8 mouse cellular contexts compared by ENCODE assay signal in genomic region chr11:69846198-69846680, GRCm38 (mm10). TPM values are rescaled to one million over a fixed set of nuclear protein-coding genes. Genes with fewer than 3 reads are reported as not detected.
DNase-seq lines count a peak whose midpoint lies in the region; ATAC-seq lines count a peak whose summit lies in the region.

Gene Plscr3 (plus strand): TSS chr11:69846376.

- peak within 1 kb of the TSS; percentile 95 for H3K9ac ChIP-seq in heart, embryonic 14.5 days (ENCODE audit: low read length)
- H3K9ac ChIP-seq in liver, embryonic 13.5 days, result peak within 1 kb of the TSS; percentile 90
- peak within 1 kb of the TSS; percentile 83 for H3K9ac ChIP-seq in stomach, embryonic 16.5 days (ENCODE audit: low read length)

- no peaks in the 10 kb centered on the region for H3K27me3 ChIP-seq in heart, embryonic 14.5 days (ENCODE audit: control insufficient read depth, insufficient read depth, low read length)
- H3K27me3 ChIP-seq in liver, embryonic 13.5 days, result no peaks in the 10 kb centered on the region
- no peaks in the 10 kb centered on the region for H3K27me3 ChIP-seq in stomach, embryonic 16.5 days (ENCODE audit: control insufficient read depth, insufficient read depth, low read length)

- WGBS in heart, embryonic 14.5 days, result under 1% methylated on average over 37 of the region's 38 CpGs
- WGBS in liver, embryonic 13.5 days (ENCODE audit: insufficient replicate concordance), result 0% methylated on average over 38 of the region's 38 CpGs
- WGBS in stomach, embryonic 16.5 days, result under 1% methylated on average over 38 of the region's 38 CpGs

- peak within 1 kb of the TSS; percentile 90 for H3K4me3 ChIP-seq in brown adipose tissue, adult 24 weeks (ENCODE audit: insufficient read depth, low read depth, low read length)
- peak within 1 kb of the TSS; percentile 57 to 84 for H3K4me3 ChIP-seq in heart, embryonic 14.5 days (ENCODE audit: control insufficient read depth in 1 of 2, insufficient read depth in 1 of 2, low read depth in 1 of 2, low read length in 2 of 2)
- peak within 1 kb of the TSS; percentile 79 for H3K4me3 ChIP-seq in liver, embryonic 13.5 days (replicated peaks)
- H3K4me3 ChIP-seq in stomach, embryonic 16.5 days (replicated peaks; ENCODE audit: low read length), result peak within 1 kb of the TSS; percentile 64

- peak; percentile 89 for DNase-seq in CD4-positive, CD25-positive, alpha-beta regulatory T cell, adult 2 months (ENCODE audit: low read depth, low spot score)
- peak; percentile 66 for DNase-seq in fibroblast of lung, adult 2 months (ENCODE audit: low read depth)
- DNase-seq in kidney, postnatal 14 days, result peak; percentile 96
- peak; percentile 88 for DNase-seq in liver, embryonic 13.5 days
- DNase-seq in neural tube, embryonic 10.5 days (ENCODE audit: extremely low spot score, low spot score), result peak; percentile 93

- peak within 1 kb of the TSS; percentile 89 for H3K4me2 ChIP-seq in heart, embryonic 14.5 days (ENCODE audit: low read length)
- H3K4me2 ChIP-seq in liver, embryonic 13.5 days, result peak within 1 kb of the TSS; percentile 94
- peak within 1 kb of the TSS; percentile 84 for H3K4me2 ChIP-seq in stomach, embryonic 16.5 days (ENCODE audit: low read depth, low read length)

- peaks cover 35% of the 10 kb centered on the region for H3K36me3 ChIP-seq in heart, embryonic 14.5 days (ENCODE audit: control insufficient read depth, insufficient read depth, low read length)
- peaks cover 36% of the 10 kb centered on the region for H3K36me3 ChIP-seq in liver, embryonic 13.5 days
- H3K36me3 ChIP-seq in stomach, embryonic 16.5 days (ENCODE audit: control insufficient read depth, insufficient read depth, low read length), result 0 out of 2 replicates have a peak, but pooled peaks cover 2% of the 10 kb centered on the region

- peak; percentile 92 for ATAC-seq in heart, embryonic 14.5 days (ENCODE audit: insufficient number of reproducible peaks, insufficient read depth, low FRiP score, low read depth)
- peak; percentile 89 for ATAC-seq in liver, embryonic 13.5 days (ENCODE audit: low read depth)
- peak; percentile 94 for ATAC-seq in stomach, embryonic 16.5 days (ENCODE audit: insufficient read depth, low FRiP score)

- no peaks in the 10 kb centered on the region for H3K9me3 ChIP-seq in heart, embryonic 14.5 days (ENCODE audit: control insufficient read depth, low read length)
- no peaks in the 10 kb centered on the region for H3K9me3 ChIP-seq in liver, embryonic 13.5 days (replicated peaks)
- no peaks in the 10 kb centered on the region for H3K9me3 ChIP-seq in stomach, embryonic 16.5 days (replicated peaks; ENCODE audit: control insufficient read depth, low read length)

- peak within 1 kb of the TSS; percentile 88 for H3K27ac ChIP-seq in brown adipose tissue, adult 24 weeks (replicated peaks; ENCODE audit: low read depth, low read length)
- peak within 1 kb of the TSS; percentile 87 to 95 for H3K27ac ChIP-seq in heart, embryonic 14.5 days (replicated peaks in 1 of 2; ENCODE audit: control insufficient read depth in 1 of 2, insufficient read depth in 1 of 2, low read depth in 2 of 2, low read length in 2 of 2)
- H3K27ac ChIP-seq in liver, embryonic 13.5 days, result peak within 1 kb of the TSS; percentile 99
- peak within 1 kb of the TSS; percentile 95 for H3K27ac ChIP-seq in stomach, embryonic 16.5 days (ENCODE audit: low read length)

- peaks cover 11% of the 10 kb centered on the region for H3K4me1 ChIP-seq in brown adipose tissue, adult 24 weeks (ENCODE audit: control insufficient read depth, insufficient read depth, insufficient read length, low read length)
- H3K4me1 ChIP-seq in heart, embryonic 14.5 days (ENCODE audit: control insufficient read depth in 2 of 2, insufficient read depth in 2 of 2, low read length in 2 of 2), result peaks cover 14 to 19% of the 10 kb centered on the region in 2 experiments
- H3K4me1 ChIP-seq in liver, embryonic 13.5 days (replicated peaks), result peaks cover 74% of the 10 kb centered on the region
- peaks cover 16% of the 10 kb centered on the region for H3K4me1 ChIP-seq in stomach, embryonic 16.5 days (ENCODE audit: control insufficient read depth, insufficient read depth, low read length)

RNA-seq across cellular contexts. Expression of gene Plscr3, which starts in this region (rescaled TPM):
- 18.7 TPM in 2 replicates for polyA plus RNA-seq in brown adipose tissue, adult 24 weeks (2012; ENCODE audit: insufficient read depth, insufficient read length, missing spikeins)
- polyA plus RNA-seq in heart, embryonic 14.5 days (2014; fragmentation: Nextera tagmentation; extraction: Ambion mirVana), result 66.5 and 75.8 TPM in 2 replicates
- 28.0 and 29.9 TPM in 2 replicates for polyA plus RNA-seq in liver, embryonic 13.5 days (2015; fragmentation: Nextera tagmentation; extraction: Ambion mirVana)
- 85.1 and 98.5 TPM in 2 replicates for polyA plus RNA-seq in stomach, embryonic 16.5 days (2015; fragmentation: Nextera tagmentation; extraction: Ambion mirVana)

Comparison
In these comparisons a context has a peak if more than half of its experiments do, and no peak if none do; other contexts are left out.
1. Peak in every context shown above with its lines: DNase-seq, ATAC-seq, H3K4me3 ChIP-seq and H3K27ac ChIP-seq.